Mouse (Mus musculus): ENCODE results near the gene Amt.

DNA sequence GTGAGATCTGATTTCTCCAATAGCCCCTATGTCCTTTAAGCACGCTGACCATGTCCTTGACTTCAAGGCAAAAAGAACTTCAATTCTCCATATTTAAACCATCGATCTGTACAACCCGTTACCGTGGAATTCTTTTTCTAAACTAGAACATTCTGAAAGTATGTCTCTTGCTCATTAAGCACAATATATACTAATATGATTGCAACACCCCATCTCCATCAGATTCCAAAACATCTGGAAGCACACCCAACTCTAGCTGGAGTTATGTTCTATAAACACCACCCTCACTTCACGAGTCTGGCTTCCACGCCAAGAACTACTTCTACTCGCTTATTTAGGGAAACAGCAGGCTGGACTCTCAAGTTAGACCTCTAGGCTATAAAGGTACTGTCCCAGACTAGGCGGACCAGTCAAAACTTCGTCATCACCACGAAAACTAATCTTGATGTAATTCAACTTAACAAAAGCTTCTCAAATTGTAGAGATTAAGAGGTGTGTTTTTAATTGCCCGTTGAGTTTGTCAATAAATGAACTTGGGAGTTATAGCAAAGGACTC lies 34.1 kb upstream of the Amt start:
- TF ChIP-seq CTCF (conservative IDR thresholded peaks at IDR 0.05; ENCODE audit: low read length) (no peak), NANOG (IDR thresholded peaks at IDR 0.05; ENCODE audit: borderline replicate concordance, low read length) (no peak)
